Mouse (Mus musculus) MEL (cell line): ENCODE results near the gene Gabbr2. TPM values are rescaled to one million over a fixed set of nuclear protein-coding genes. Genes with fewer than 3 reads are reported as not detected.

ENCODE experiments used
- DNase-seq: peaks from one replicate; pipeline ENCODE4 v3.0.0; 2011; ENCODE audit warnings: low read depth, low spot score
- H3K27ac ChIP-seq: 2 replicates; pipeline ENCODE4 v1.5.1; 2012; ENCODE audit warnings: low read depth, mild to moderate bottlenecking, control low read depth, low read length, moderate library complexity; ENCODE audit not compliant: control insufficient read depth
- H3K27me3 ChIP-seq, 2 experiments: fragments of 150-350 bp in 1 of 2; sonication (generic) in 1 of 2; 2 replicates each; pipeline ENCODE4 v1.6.1; 2012; ENCODE audit warnings: low read length in 2 of 2, mild to moderate bottlenecking in 2 of 2, improper control_type of control experiment in 1 of 2, moderate library complexity in 1 of 2; ENCODE audit not compliant: insufficient read depth in 2 of 2, control insufficient read depth in 1 of 2
- H3K36me3 ChIP-seq, 2 experiments: 2 replicates each; pipeline ENCODE4 v1.6.1; 2012 to 2014; ENCODE audit warnings: low read length in 2 of 2, improper control_type of control experiment in 1 of 2, inconsistent platforms in 1 of 2, mild to moderate bottlenecking in 1 of 2; ENCODE audit not compliant: insufficient read depth in 2 of 2, control insufficient read depth in 1 of 2
- H3K4me1 ChIP-seq, 2 experiments: fragments of 150-350 bp in 1 of 2; sonication (generic) in 1 of 2; 2 replicates each; pipeline ENCODE4 v1.6.1; 2012; ENCODE audit warnings: low read length in 2 of 2, improper control_type of control experiment in 1 of 2, mild to moderate bottlenecking in 1 of 2; ENCODE audit not compliant: insufficient read depth in 2 of 2, control insufficient read depth in 1 of 2
- H3K4me3 ChIP-seq, 2 experiments: fragments of 150-350 bp in 1 of 2; sonication (generic) in 1 of 2; 2 replicates each; pipeline ENCODE4 v1.5.1; 2012; ENCODE audit warnings: low read depth in 2 of 2, low read length in 2 of 2, mild to moderate bottlenecking in 2 of 2, moderate library complexity in 2 of 2, control low read depth in 1 of 2, improper control_type of control experiment in 1 of 2; ENCODE audit not compliant: control insufficient read depth in 1 of 2, insufficient read depth in 1 of 2
- H3K79me2 ChIP-seq: 2 replicates; pipeline ENCODE4 v1.6.1; 2012; ENCODE audit warnings: mild to moderate bottlenecking, low read length, moderate library complexity; ENCODE audit not compliant: control insufficient read depth, poor library complexity, insufficient read depth
- H3K9ac ChIP-seq: 2 replicates; pipeline ENCODE4 v1.6.1; 2012; ENCODE audit warnings: low read depth, mild to moderate bottlenecking, control low read depth, low read length, moderate library complexity; ENCODE audit not compliant: control insufficient read depth, poor library complexity, severe bottlenecking
- H3K9me3 ChIP-seq: fragments of 150-350 bp; sonication (generic); replicated peaks from 2 replicates; pipeline ENCODE4 v1.6.1; 2012; ENCODE audit warnings: mild to moderate bottlenecking, low read length, improper control_type of control experiment, moderate library complexity; ENCODE audit not compliant: insufficient read depth
- BHLHE40 ChIP-seq: IDR thresholded peaks from 2 replicates; pipeline ENCODE4 v1.6.1; 2012; ENCODE audit warnings: low read depth, mild to moderate bottlenecking, inconsistent platforms, low read length, improper control_type of control experiment, borderline replicate concordance
- CTCF ChIP-seq, 3 experiments: IDR thresholded peaks in 2 of 3; conservative IDR thresholded peaks in 1 of 3; 2 replicates each; pipeline ENCODE4 v1.5.1; 2011 to 2012; ENCODE audit warnings: low read length in 3 of 3, low read depth in 2 of 3, mild to moderate bottlenecking in 2 of 3, improper control_type of control experiment in 1 of 3, inconsistent platforms in 1 of 3, mixed read lengths in 1 of 3, moderate library complexity in 1 of 3; ENCODE audit not compliant: control insufficient read depth in 1 of 3, insufficient read depth in 1 of 3, poor library complexity in 1 of 3, severe bottlenecking in 1 of 3
- E2F4 ChIP-seq: IDR thresholded peaks from 2 replicates; pipeline ENCODE4 v1.6.1; 2011; ENCODE audit warnings: low read depth, low read length, improper control_type of control experiment, borderline replicate concordance
- ELF1 ChIP-seq: IDR thresholded peaks from 2 replicates; pipeline ENCODE4 v1.6.1; 2014; ENCODE audit warnings: low read depth, mild to moderate bottlenecking, inconsistent platforms, low read length, improper control_type of control experiment, moderate library complexity
- ETS1 ChIP-seq: IDR thresholded peaks from 2 replicates; pipeline ENCODE4 v1.6.1; 2012; ENCODE audit warnings: low read depth, mild to moderate bottlenecking, inconsistent platforms, low read length, improper control_type of control experiment, moderate library complexity
- GABPA ChIP-seq: IDR thresholded peaks from 2 replicates; pipeline ENCODE4 v1.6.1; 2012; ENCODE audit warnings: low read depth, mild to moderate bottlenecking, inconsistent platforms, low read length, improper control_type of control experiment, moderate library complexity
- GATA1 ChIP-seq: IDR thresholded peaks from 2 replicates; pipeline ENCODE4 v1.6.1; 2011; ENCODE audit warnings: low read depth, low read length, improper control_type of control experiment
- HCFC1 ChIP-seq: IDR thresholded peaks from 2 replicates; pipeline ENCODE4 v1.6.1; 2012; ENCODE audit warnings: low read depth, mild to moderate bottlenecking, inconsistent platforms, low read length, improper control_type of control experiment, moderate library complexity
- JUND ChIP-seq: IDR thresholded peaks from 2 replicates; pipeline ENCODE4 v1.6.1; 2011; ENCODE audit warnings: low read depth, mild to moderate bottlenecking, improper control_type of control experiment, low read length
- MAFK ChIP-seq: IDR thresholded peaks from 2 replicates; pipeline ENCODE4 v1.6.1; 2011; ENCODE audit warnings: low read depth, mild to moderate bottlenecking, low read length, improper control_type of control experiment, borderline replicate concordance
- MXI1 ChIP-seq: IDR thresholded peaks from 2 replicates; pipeline ENCODE4 v1.6.1; 2011; ENCODE audit warnings: mild to moderate bottlenecking, low read depth, low read length, improper control_type of control experiment
- MYB ChIP-seq: IDR thresholded peaks from 2 replicates; pipeline ENCODE4 v1.6.1; 2011; ENCODE audit warnings: mild to moderate bottlenecking, low read depth, low read length, improper control_type of control experiment
- MYC ChIP-seq: IDR thresholded peaks from 2 replicates; pipeline ENCODE4 v1.6.1; 2011; ENCODE audit warnings: low read depth, mild to moderate bottlenecking, low read length, improper control_type of control experiment, moderate library complexity
- NELFE ChIP-seq: IDR thresholded peaks from 2 replicates; pipeline ENCODE4 v1.6.1; 2011; ENCODE audit warnings: low read depth, low read length, improper control_type of control experiment
- POLR2A ChIP-seq, 2 experiments: IDR thresholded peaks; 2 replicates each; pipeline ENCODE4 v1.6.1; 2011 to 2012; ENCODE audit warnings: low read length in 2 of 2, mild to moderate bottlenecking in 2 of 2, control low read depth in 1 of 2, improper control_type of control experiment in 1 of 2, low read depth in 1 of 2, moderate library complexity in 1 of 2; ENCODE audit not compliant: control insufficient read depth in 1 of 2, insufficient read depth in 1 of 2, poor library complexity in 1 of 2
- POLR2AphosphoS2 ChIP-seq: IDR thresholded peaks from 2 replicates; pipeline ENCODE4 v1.6.1; 2011; ENCODE audit warnings: low read length, improper control_type of control experiment
- POLR2AphosphoS5 ChIP-seq: IDR thresholded peaks from 2 replicates; pipeline ENCODE4 v1.6.1; 2012; ENCODE audit warnings: low read depth, borderline replicate concordance, mild to moderate bottlenecking, inconsistent platforms, low read length, moderate library complexity, mixed read lengths
- SIN3A ChIP-seq: IDR thresholded peaks from 2 replicates; pipeline ENCODE4 v1.6.1; 2012; ENCODE audit warnings: low read length, improper control_type of control experiment, inconsistent platforms
- SMC3 ChIP-seq: IDR thresholded peaks from 2 replicates; pipeline ENCODE4 v1.6.1; 2011; ENCODE audit warnings: low read depth, low read length, improper control_type of control experiment
- TAL1 ChIP-seq: IDR thresholded peaks from 2 replicates; pipeline ENCODE4 v1.6.1; 2012; ENCODE audit warnings: mild to moderate bottlenecking, inconsistent platforms, low read length, moderate library complexity, mixed read lengths
- TCF12 ChIP-seq: IDR thresholded peaks from 2 replicates; pipeline ENCODE4 v1.6.1; 2014; ENCODE audit warnings: low read depth, mild to moderate bottlenecking, inconsistent platforms, low read length, improper control_type of control experiment, moderate library complexity
- USF1 ChIP-seq: IDR thresholded peaks from 2 replicates; pipeline ENCODE4 v1.6.1; 2014; ENCODE audit warnings: low read depth, mild to moderate bottlenecking, inconsistent platforms, low read length, improper control_type of control experiment, moderate library complexity
- USF2 ChIP-seq, 2 experiments: IDR thresholded peaks; 2 replicates each; pipeline ENCODE4 v1.6.1; 2011 to 2012; ENCODE audit warnings: improper control_type of control experiment in 2 of 2, low read length in 2 of 2, borderline replicate concordance in 1 of 2, inconsistent platforms in 1 of 2, low read depth in 1 of 2, mild to moderate bottlenecking in 1 of 2; ENCODE audit not compliant: insufficient read depth in 1 of 2
- ZC3H11A ChIP-seq: IDR thresholded peaks from 2 replicates; pipeline ENCODE4 v1.6.1; 2012; ENCODE audit warnings: low read depth, mild to moderate bottlenecking, inconsistent platforms, low read length, improper control_type of control experiment
- ZKSCAN1 ChIP-seq: IDR thresholded peaks from 2 replicates; pipeline ENCODE4 v1.6.1; 2012; ENCODE audit warnings: low read depth, mild to moderate bottlenecking, inconsistent platforms, low read length, improper control_type of control experiment, moderate library complexity
- polyA plus RNA-seq, 2 experiments: library from polyadenylated mRNA; stranded (reverse) in 1 of 2; unstranded in 1 of 2; fragments of >175 nt in 1 of 2; fragments of >200 nt in 1 of 2; gene quantifications; 2 replicates each; pipeline versions ENCODE4 v1.2.1 to v1.2.4; 2012; ENCODE audit warnings: low replicate concordance in 2 of 2, low read depth in 1 of 2; ENCODE audit not compliant: insufficient read length in 2 of 2, insufficient read depth in 1 of 2, missing spikeins in 1 of 2
- total RNA-seq: library from RNA; depleted of rRNA; stranded (reverse); fragments of 300-350 nt; gene quantifications from 2 replicates; pipeline ENCODE4 v1.2.3, GENCODE M21; 2012

Gene Gabbr2
- total and polyA plus RNA-seq, 3 experiments, result not detected

GRCm38 (mm10) chr4:46988257-46988656 is 3.4 kb downstream of the Gabbr2 start:
- no peak overlapping the region for H3K4me3 ChIP-seq
- no peak for TF ChIP-seq TCF12
- TF ChIP-seq E2F4, result no peak
- TF ChIP-seq POLR2AphosphoS2, result no peak
- no peak for TF ChIP-seq POLR2AphosphoS5
- no peak for TF ChIP-seq MAFK
- TF ChIP-seq NELFE, result no peak
- no peak for DNase-seq
- no peaks in the 10 kb centered on the region for H3K36me3 ChIP-seq
- H3K79me2 ChIP-seq, result no peaks in the 10 kb centered on the region
- no peaks in the 10 kb centered on the region for H3K9me3 ChIP-seq
- no peak overlapping the region for H3K9ac ChIP-seq
- H3K4me1 ChIP-seq, result no peaks in the 10 kb centered on the region
- H3K27ac ChIP-seq, result no peak overlapping the region
- H3K27me3 ChIP-seq, result no peaks in the 10 kb centered on the region

DNA sequence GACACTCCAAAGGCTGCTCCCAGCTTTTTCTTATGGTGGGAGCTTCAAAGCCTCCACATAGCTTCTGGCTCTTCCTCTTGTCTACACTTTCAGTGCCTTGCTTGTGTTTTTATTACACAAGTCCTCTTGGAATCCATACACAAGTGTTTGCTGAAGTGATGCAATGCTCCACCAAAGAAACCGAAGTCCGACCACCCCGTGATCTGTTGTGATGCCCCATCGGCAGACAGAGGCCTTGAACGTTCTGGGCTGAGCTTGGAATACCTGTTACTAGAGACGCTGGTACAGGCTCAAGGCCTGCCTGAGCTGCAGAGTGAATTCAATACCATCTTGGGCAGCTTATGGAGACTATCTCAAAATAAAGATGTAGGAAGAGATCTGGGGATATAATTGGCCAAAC is 3.9 kb downstream of the Gabbr2 start:
- H3K27me3 ChIP-seq, result no peaks in the 10 kb centered on the region
- DNase-seq, result no peak
- H3K4me1 ChIP-seq, result no peaks in the 10 kb centered on the region
- H3K27ac ChIP-seq, result no peak overlapping the region
- TF ChIP-seq MYB (no peak), MXI1 (no peak), HCFC1 (no peak), MYC (no peak), ETS1 (no peak), BHLHE40 (no peak), TAL1 (no peak), MAFK (no peak), GABPA (no peak), E2F4 (no peak), GATA1 (no peak), POLR2AphosphoS2 (no peak), ZKSCAN1 (no peak)
- H3K79me2 ChIP-seq, result no peaks in the 10 kb centered on the region
- no peaks in the 10 kb centered on the region for H3K36me3 ChIP-seq
- H3K9me3 ChIP-seq, result no peaks in the 10 kb centered on the region
- no peak overlapping the region for H3K9ac ChIP-seq
- no peak overlapping the region for H3K4me3 ChIP-seq

- H3K4me3 ChIP-seq, result no peak overlapping the region
- TF ChIP-seq SMC3 (no peak), MAFK (no peak), SIN3A (no peak), USF2 (IDR thresholded peaks at IDR 0.05; ENCODE audit: borderline replicate concordance in 1 of 2, insufficient read depth in 1 of 2, low read depth in 1 of 2, low read length in 2 of 2) (no peak), ELF1 (no peak), POLR2A (IDR thresholded peaks at IDR 0.05; ENCODE audit: control insufficient read depth in 1 of 2, insufficient read depth in 1 of 2, low read depth in 1 of 2, low read length in 2 of 2, poor library complexity in 1 of 2) (no peak), JUND (no peak), ZC3H11A (no peak), HCFC1 (no peak), ZKSCAN1 (no peak), USF1 (no peak), GATA1 (no peak), BHLHE40 (no peak), CTCF (IDR thresholded peaks at IDR 0.05 in 2 of 3, conservative IDR thresholded peaks at IDR 0.05 in 1 of 3; ENCODE audit: control insufficient read depth in 1 of 3, insufficient read depth in 1 of 3, low read depth in 2 of 3, low read length in 3 of 3, poor library complexity in 1 of 3, severe bottlenecking in 1 of 3) (no peak)
- no peaks in the 10 kb centered on the region for H3K27me3 ChIP-seq
- H3K4me1 ChIP-seq, result no peaks in the 10 kb centered on the region
- H3K36me3 ChIP-seq, result no peaks in the 10 kb centered on the region
- no peak overlapping the region for H3K27ac ChIP-seq
- H3K9ac ChIP-seq, result no peak overlapping the region
- no peaks in the 10 kb centered on the region for H3K9me3 ChIP-seq
- DNase-seq, result no peak
- H3K79me2 ChIP-seq, result no peaks in the 10 kb centered on the region
Observed at GRCm38 (mm10) chr4:46986054-46986453, 5.6 kb downstream of the Gabbr2 start.
